Mouse (Mus musculus): ENCODE data around the gene Tstd2. TPM values are rescaled to one million over a fixed set of nuclear protein-coding genes. Genes with fewer than 3 reads are reported as not detected.

Gene Tstd2
- polyA plus RNA-seq, 1 experiment from 2014 or later, result 36.5 TPM

DNA sequence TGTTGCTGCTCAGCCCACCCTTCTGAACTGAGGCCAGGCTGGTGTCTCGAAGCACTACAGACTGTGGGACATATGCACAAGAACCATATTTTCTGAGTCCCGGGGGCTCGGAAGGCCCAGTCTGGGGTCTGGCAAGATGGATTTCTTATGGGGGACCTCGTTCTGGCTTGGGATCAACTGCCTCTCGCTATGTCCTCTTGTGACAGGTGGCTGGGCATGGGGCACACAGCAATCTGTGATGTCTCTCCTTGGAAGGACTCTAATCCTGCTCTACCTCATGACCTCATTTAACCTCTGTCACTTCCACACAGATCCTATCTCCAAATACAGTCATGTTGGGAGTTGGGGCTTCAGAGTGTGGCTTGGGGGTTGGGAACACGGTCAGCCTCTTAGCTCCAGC is 65.9 kb downstream of the Tstd2 start:
- ATAC-seq (ENCODE audit: low read depth), result no peak

DNA sequence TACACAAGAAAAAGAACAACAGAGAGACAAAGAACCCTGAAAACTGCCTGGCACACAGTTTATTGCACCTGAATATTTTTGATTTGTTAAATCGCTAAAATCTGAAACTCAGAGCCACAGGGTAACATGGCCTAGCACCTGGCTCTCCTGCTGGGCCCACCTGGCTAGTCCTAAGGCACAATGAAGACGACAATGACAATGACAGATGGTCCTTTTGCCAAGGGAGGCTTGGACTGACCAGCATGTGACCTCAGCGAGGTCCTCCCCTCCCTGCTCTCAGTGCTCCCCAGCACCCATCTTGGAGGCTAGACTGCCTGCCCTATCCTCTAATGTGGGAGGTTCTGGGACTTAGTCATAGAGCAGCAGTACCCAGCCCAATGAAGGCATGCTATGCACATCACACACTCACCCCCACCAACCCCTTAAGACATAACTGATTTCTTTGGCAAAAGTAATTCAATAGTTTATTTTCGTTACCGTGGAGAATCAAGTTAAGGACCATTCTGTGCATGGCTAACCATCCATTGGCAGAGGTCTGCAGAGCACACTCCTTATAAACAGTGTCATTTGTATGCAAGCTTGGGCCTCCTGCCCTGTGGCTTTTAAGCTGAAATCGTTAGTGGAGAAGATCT is 68.5 kb downstream of the Tstd2 start:
- H3K4me3 ChIP-seq, result no peak overlapping the region
- no peaks in the 10 kb centered on the region for H3K9me3 ChIP-seq
- peaks cover 6% of the 10 kb centered on the region; the same call in 1 of the 2 replicates for H3K4me1 ChIP-seq (replicated peaks)
- no peaks in the 10 kb centered on the region for H3K27me3 ChIP-seq
- H3K27ac ChIP-seq (replicated peaks), result no peak overlapping the region
- no peak overlapping the region for H3K9ac ChIP-seq
- no peaks in the 10 kb centered on the region for H3K36me3 ChIP-seq
- no peak overlapping the region for H3K4me2 ChIP-seq
- peak; percentile 47 for ATAC-seq (ENCODE audit: low read depth)
- 52% methylated on average over 6 of the region's 6 CpGs for WGBS

More for the DNA sequence above, 65.9 kb downstream of the Tstd2 start:
- Histone ChIP-seq H3K36me3 (no peaks in the 10 kb centered on the region), H3K9ac (no peak overlapping the region), H3K4me1 (replicated peaks) (peaks cover 6% of the 10 kb centered on the region; the same call in 1 of the 2 replicates), H3K4me3 (no peak overlapping the region), H3K27me3 (no peaks in the 10 kb centered on the region), H3K4me2 (no peak overlapping the region), H3K9me3 (no peaks in the 10 kb centered on the region), H3K27ac (replicated peaks) (no peak overlapping the region)
- 88% methylated on average over 6 of the region's 6 CpGs for WGBS

DNA sequence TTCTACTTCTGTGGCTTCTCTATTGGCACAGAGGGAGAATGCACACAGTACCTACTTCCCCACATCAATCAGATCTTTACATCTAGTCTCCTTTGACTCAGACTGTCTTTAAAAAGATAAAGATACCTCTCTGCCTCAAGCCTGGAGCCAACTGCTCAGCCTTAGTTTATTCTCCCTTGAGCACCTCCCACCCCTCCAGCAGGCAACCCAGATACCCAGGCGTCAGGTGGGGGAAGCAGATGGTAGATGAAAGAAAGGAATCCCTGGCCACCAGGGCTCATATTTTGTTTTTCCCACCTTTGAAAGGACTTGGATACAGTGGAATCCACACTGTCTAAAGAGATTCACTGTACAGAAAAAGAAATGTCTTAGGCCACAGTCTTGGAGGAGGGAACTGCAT is 69.9 kb downstream of the Tstd2 start:
- H3K4me3 ChIP-seq, result no peak overlapping the region
- peaks cover 10% of the 10 kb centered on the region; the same call in 1 of the 2 replicates for H3K4me1 ChIP-seq (replicated peaks)
- no peaks in the 10 kb centered on the region for H3K27me3 ChIP-seq
- no peak overlapping the region for H3K4me2 ChIP-seq
- ATAC-seq (ENCODE audit: low read depth), result no peak
- H3K9me3 ChIP-seq, result no peaks in the 10 kb centered on the region
- H3K9ac ChIP-seq, result no peak overlapping the region
- H3K27ac ChIP-seq (replicated peaks), result no peak overlapping the region
- WGBS, result 63% methylated on average over 1 of the region's 1 CpGs
- no peaks in the 10 kb centered on the region for H3K36me3 ChIP-seq

DNA sequence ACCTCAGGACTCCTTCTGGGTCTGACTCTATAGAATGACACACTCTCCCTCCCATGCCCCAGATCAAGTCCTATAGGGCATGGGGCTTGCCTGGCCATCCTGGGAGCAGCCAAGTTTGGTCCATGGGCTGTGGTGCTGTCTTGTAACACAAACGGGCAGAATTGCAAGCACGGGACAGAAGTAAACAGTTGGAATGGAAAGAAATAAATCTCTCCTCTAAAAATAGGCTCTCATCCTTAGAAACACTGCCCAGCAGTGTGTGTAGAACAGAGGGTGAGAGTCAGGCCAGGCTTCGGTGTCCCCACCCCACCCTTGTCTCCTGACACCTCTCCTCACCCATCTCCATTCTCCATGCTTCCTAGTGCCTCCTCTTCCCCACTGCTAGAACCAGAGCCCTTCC is 70.4 kb downstream of the Tstd2 start:
- H3K4me2 ChIP-seq, result no peak overlapping the region
- H3K36me3 ChIP-seq, result no peaks in the 10 kb centered on the region
- H3K9ac ChIP-seq, result no peak overlapping the region
- H3K4me1 ChIP-seq (replicated peaks), result peaks cover 10% of the 10 kb centered on the region; the same call in 1 of the 2 replicates
- H3K9me3 ChIP-seq, result no peaks in the 10 kb centered on the region
- no peaks in the 10 kb centered on the region for H3K27me3 ChIP-seq
- WGBS, result 92% methylated on average over 3 of the region's 3 CpGs
- H3K27ac ChIP-seq (replicated peaks), result no peak overlapping the region
- ATAC-seq (ENCODE audit: low read depth), result no peak
- no peak overlapping the region for H3K4me3 ChIP-seq

DNA sequence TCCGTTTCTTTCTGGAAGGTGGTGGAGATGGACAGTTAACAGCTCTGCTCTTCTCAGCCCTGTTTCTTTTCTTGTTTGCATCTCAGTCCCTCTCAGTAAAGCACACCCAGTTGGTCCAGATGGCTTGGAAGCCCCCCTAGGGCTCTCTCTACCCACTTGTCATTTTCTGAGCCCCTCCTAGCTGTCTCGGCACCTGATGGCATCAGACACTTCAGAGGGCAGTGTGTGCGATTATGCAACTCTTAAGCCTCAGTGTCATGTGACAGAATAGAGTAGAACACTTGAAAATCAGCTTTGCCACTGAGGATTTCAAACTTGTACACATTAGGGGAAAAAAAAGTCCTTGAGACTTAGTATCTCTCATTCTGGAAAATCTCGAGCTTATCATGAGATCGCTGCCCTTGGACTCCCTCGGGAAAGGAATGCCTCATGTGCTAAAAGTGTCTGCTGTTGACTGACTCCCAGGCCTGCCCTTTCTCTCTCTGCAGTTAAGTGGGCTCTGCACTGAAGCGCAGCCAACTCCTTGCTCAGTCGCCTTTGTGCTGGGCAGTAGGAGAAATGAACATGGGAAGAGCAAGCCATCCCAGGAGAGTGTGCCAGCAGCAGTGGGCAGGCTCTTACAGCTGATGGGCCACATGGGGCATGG is 72.7 kb downstream of the Tstd2 start:
- Histone ChIP-seq H3K36me3 (no peaks in the 10 kb centered on the region), H3K27me3 (no peaks in the 10 kb centered on the region), H3K4me1 (replicated peaks) (peaks cover 10% of the 10 kb centered on the region; the same call in 1 of the 2 replicates), H3K27ac (replicated peaks) (no peak overlapping the region), H3K4me3 (no peak overlapping the region), H3K4me2 (no peak overlapping the region), H3K9ac (no peak overlapping the region), H3K9me3 (no peaks in the 10 kb centered on the region)
- no peak for ATAC-seq (ENCODE audit: low read depth)
- 72% methylated on average over 8 of the region's 8 CpGs for WGBS

DNA sequence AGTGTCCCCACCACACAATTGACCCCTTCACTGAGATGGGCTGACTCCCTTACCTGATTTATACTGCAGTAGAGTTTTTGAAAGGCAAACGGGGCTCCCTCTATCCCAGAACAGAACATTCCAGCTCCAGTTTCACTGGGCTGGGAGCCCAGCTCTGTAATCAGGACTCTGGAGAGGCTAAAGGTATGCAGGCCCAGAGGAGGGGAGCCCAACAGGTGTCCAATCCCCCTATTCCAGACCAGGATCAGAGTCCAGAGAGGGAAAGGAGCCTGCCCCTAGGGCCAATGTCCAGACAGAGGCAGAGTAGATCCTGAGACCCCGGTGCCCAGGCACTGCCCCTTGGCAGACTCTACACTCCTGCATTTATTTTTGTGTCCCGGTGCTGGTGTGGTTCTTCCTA is 73.5 kb downstream of the Tstd2 start:
- 70% methylated on average over 3 of the region's 3 CpGs for WGBS
- Histone ChIP-seq H3K36me3 (no peaks in the 10 kb centered on the region), H3K4me3 (no peak overlapping the region), H3K9ac (no peak overlapping the region), H3K27ac (replicated peaks) (no peak overlapping the region), H3K4me2 (no peak overlapping the region), H3K9me3 (no peaks in the 10 kb centered on the region), H3K4me1 (replicated peaks) (peaks cover 7% of the 10 kb centered on the region; the same call in 1 of the 2 replicates), H3K27me3 (no peaks in the 10 kb centered on the region)
- no peak for ATAC-seq (ENCODE audit: low read depth)

Other genes starting within 250 kb of the Tstd2 start
- gene Ccdc180, start 248.4 kb downstream of the Tstd2 start, polyA plus RNA-seq (2015; fragmentation: Nextera tagmentation; extraction: Ambion mirVana), result 0.07 TPM in 1 of 2 replicates, not detected in the other
- 24.0 and 25.2 TPM in 2 replicates for gene Tdrd7, start 173.4 kb downstream of the Tstd2 start, polyA plus RNA-seq (2015; fragmentation: Nextera tagmentation; extraction: Ambion mirVana)
- gene Tmod1, start 99.8 kb downstream of the Tstd2 start, polyA plus RNA-seq (2015; fragmentation: Nextera tagmentation; extraction: Ambion mirVana), result 3.8 and 4.0 TPM in 2 replicates
- 84.1 and 98.4 TPM in 2 replicates for gene Ncbp1, start 81 bp downstream of the Tstd2 start, polyA plus RNA-seq (2015; fragmentation: Nextera tagmentation; extraction: Ambion mirVana)
- 32.0 and 32.8 TPM in 2 replicates for gene Xpa, start 57.6 kb upstream of the Tstd2 start, polyA plus RNA-seq (2015; fragmentation: Nextera tagmentation; extraction: Ambion mirVana)
- not detected in 2 replicates for gene Foxe1, start 204.9 kb upstream of the Tstd2 start, polyA plus RNA-seq (2015; fragmentation: Nextera tagmentation; extraction: Ambion mirVana)

Data from neural tube, embryonic 13.5 days (tissue).